Mouse (Mus musculus): Measurements from ENCODE around the gene Gng3.
"Not testable (repeated sequence)": the region's sequence is repeated elsewhere in the genome, so short reads cannot be mapped to it uniquely, and the experiment has no call there.

Gng3 gene

GRCm38 (mm10) chr19:8844371-8845129 lies 5.6 kb upstream of the Gng3 start:
- peak; percentile 56 for DNase-seq (ENCODE audit: low read depth, low spot score)

GRCm38 (mm10) chr19:8842961-8843360 lies 4.0 kb upstream of the Gng3 start:
- DNase-seq (ENCODE audit: low read depth, low spot score), result no peak

- DNase-seq (ENCODE audit: low read depth, low spot score), result no peak
Observed at GRCm38 (mm10) chr19:8841012-8841411, 2.0 kb upstream of the Gng3 start.

- DNase-seq (ENCODE audit: low read depth, low spot score), result peak; percentile 54
Observed at GRCm38 (mm10) chr19:8839908-8840791, 1.2 kb upstream of the Gng3 start.

- DNase-seq (ENCODE audit: low read depth, low spot score), result peak; percentile 41
Observed at GRCm38 (mm10) chr19:8838041-8838730, 808 bp downstream of the Gng3 start.

GRCm38 (mm10) chr19:8837251-8837791 lies 1.7 kb downstream of the Gng3 start, which contains the start of gene Bscl2:
Gene Bscl2 (plus strand): TSS chr19:8837467.
- DNase-seq (ENCODE audit: low read depth, low spot score), result peak; percentile 70

GRCm38 (mm10) chr19:8836327-8836726 lies 2.7 kb downstream of the Gng3 start:
- DNase-seq (ENCODE audit: low read depth, low spot score), result not testable (repeated sequence)

GRCm38 (mm10) chr19:8832971-8833370 lies 6.0 kb downstream of the Gng3 start:
- no peak for DNase-seq (ENCODE audit: low read depth, low spot score)

GRCm38 (mm10) chr19:8831262-8831661 lies 7.7 kb downstream of the Gng3 start:
- no peak for DNase-seq (ENCODE audit: low read depth, low spot score)

GRCm38 (mm10) chr19:8830664-8831063 lies 8.3 kb downstream of the Gng3 start:
- DNase-seq (ENCODE audit: low read depth, low spot score), result no peak

- no peak for DNase-seq (ENCODE audit: low read depth, low spot score)
Observed at GRCm38 (mm10) chr19:8829660-8830059, 9.3 kb downstream of the Gng3 start, which contains the start of gene AC129217.1. Gene AC129217.1 (plus strand): TSS chr19:8829773.

- no peak for DNase-seq (ENCODE audit: low read depth, low spot score)
Observed at GRCm38 (mm10) chr19:8822696-8823095, 16.3 kb downstream of the Gng3 start.

GRCm38 (mm10) chr19:8821146-8821545 lies 17.8 kb downstream of the Gng3 start:
- DNase-seq (ENCODE audit: low read depth, low spot score), result no peak

- no peak for DNase-seq (ENCODE audit: low read depth, low spot score)
Observed at GRCm38 (mm10) chr19:8820424-8820956, 18.5 kb downstream of the Gng3 start.

GRCm38 (mm10) chr19:8819596-8820423 lies 19.2 kb downstream of the Gng3 start, which contains the start of gene Hnrnpul2:
Gene Hnrnpul2 (plus strand): TSS chr19:8820010.
- peak; percentile 99 for DNase-seq (ENCODE audit: low read depth, low spot score)

GRCm38 (mm10) chr19:8818801-8819595 lies 20.0 kb downstream of the Gng3 start, which contains the start of gene Ttc9c:
Gene Ttc9c (minus strand): TSS chr19:8819333.
- peak; percentile 96 for DNase-seq (ENCODE audit: low read depth, low spot score)

- DNase-seq (ENCODE audit: low read depth, low spot score), result no peak
Observed at GRCm38 (mm10) chr19:8818301-8818798, 20.6 kb downstream of the Gng3 start.

GRCm38 (mm10) chr19:8817001-8817400 lies 22.0 kb downstream of the Gng3 start:
- DNase-seq (ENCODE audit: low read depth, low spot score), result no peak

- no peak for DNase-seq (ENCODE audit: low read depth, low spot score)
Observed at GRCm38 (mm10) chr19:8815812-8816211, 23.2 kb downstream of the Gng3 start.

Data from skeletal muscle tissue, adult 2 months (tissue).